Mouse (Mus musculus) brain, embryonic 14.5 days (tissue): ENCODE data around the gene Rhobtb3.

ENCODE experiments used
- CTCF ChIP-seq: fragments of 200-500 bp; IDR thresholded peaks from 2 replicates; pipeline ENCODE4 v1.5.1; 2012; ENCODE audit warnings: inconsistent platforms, mild to moderate bottlenecking, moderate library complexity, borderline replicate concordance; ENCODE audit not compliant: insufficient read depth, insufficient read length; ENCODE audit errors: extremely low read depth
- POLR2A ChIP-seq: fragments of 200-500 bp; IDR thresholded peaks from 2 replicates; pipeline ENCODE4 v1.6.1; 2012; ENCODE audit warnings: mild to moderate bottlenecking, inconsistent platforms, borderline replicate concordance; ENCODE audit not compliant: poor library complexity, insufficient read depth, insufficient read length, severe bottlenecking; ENCODE audit errors: extremely low read depth

GRCm38 (mm10) chr13:75835461-75835860 is 108.3 kb downstream of the Rhobtb3 start:
- TF ChIP-seq CTCF (no peak), POLR2A (no peak)
